Mouse (Mus musculus): ENCODE measurements at regions not wholly inside any gene's neighbourhood (a gene's known extent, or its start where the extent isn't known, plus 50 kb on each side); places are given as distances from the start of the nearest gene placed in this dataset.

GRCm38 (mm10) chr13:44389696-44390095 is 339.6 kb upstream of the Jarid2 start:
- TF ChIP-seq EP300 (optimal IDR thresholded peaks at IDR 0.05) (no peak), CTCF (IDR thresholded peaks at IDR 0.05; ENCODE audit: low read depth) (no peak)

Measured in stomach, postnatal 0 days (tissue).